Mouse (Mus musculus) C2C12 (cell line): ENCODE results near the gene Ntn1.

Experiments
- CEBPB ChIP-seq: IDR thresholded peaks from one replicate; pipeline ENCODE4 v1.6.1; 2011; ENCODE audit warnings: low read depth, mild to moderate bottlenecking, control low read depth, moderate library complexity
- CTCF ChIP-seq: IDR thresholded peaks from one replicate; pipeline ENCODE4 v1.5.1; 2011; ENCODE audit not compliant: control insufficient read depth, insufficient read depth, insufficient read length
- MAX ChIP-seq: IDR thresholded peaks from one replicate; pipeline ENCODE4 v1.6.1; 2011; ENCODE audit warnings: mild to moderate bottlenecking, control low read depth
- USF1 ChIP-seq: IDR thresholded peaks from one replicate; pipeline ENCODE4 v1.6.1; 2011; ENCODE audit warnings: low read depth, mild to moderate bottlenecking, control low read depth, moderate library complexity

GRCm38 (mm10) chr11:68339856-68340255, 60.8 kb downstream of the Ntn1 start:
- TF ChIP-seq USF1 (no peak), CTCF (no peak), MAX (no peak), CEBPB (no peak)
